Mouse (Mus musculus) sigmoid colon, adult 10 weeks (tissue): ENCODE measurements around the gene Trim7. TPM values are rescaled to one million over a fixed set of nuclear protein-coding genes. Genes with fewer than 3 reads are reported as not detected.

Source experiments
- polyA plus RNA-seq: library from polyadenylated mRNA; stranded (reverse); fragments of 350-450 nt; fragmentation: Illumina TruSeq; extraction: RNeasy Lipid Tissue Mini Kit (QIAGEN cat#74804); gene quantifications from one replicate; pipeline ENCODE4 v1.2.3, GENCODE M21; 2014; ENCODE audit warnings: low read depth, low replicate concordance

The Trim7 gene
- polyA plus RNA-seq = 5.2 TPM

GRCm38 (mm10) chr11:48825979-48826751 lies at the start of gene Trim7, which contains the start of gene Gm12184:
TSS of gene Trim7 (plus strand) at chr11:48826140.
TSS of gene Gm12184 (minus strand) at chr11:48826655.

GRCm38 (mm10) chr11:48799921-48800701 lies 25.8 kb upstream of the Trim7 start, which contains the start of gene Rack1:
TSS of gene Rack1 (plus strand) at chr11:48800332.

GRCm38 (mm10) chr11:48816800-48817665 lies 8.9 kb upstream of the Trim7 start, which contains the start of gene Trim41:
TSS of gene Trim41 (minus strand) at chr11:48817353.

GRCm38 (mm10) chr11:48871201-48871772 lies 45.3 kb downstream of the Trim7 start, which contains the start of gene Irgm1:
TSS of gene Irgm1 (minus strand) at chr11:48871683.

Other genes starting within 250 kb of the Trim7 start
- 171 TPM for gene Rack1, start 25.8 kb upstream of the Trim7 start, polyA plus RNA-seq
- gene Trim41, start 8.8 kb upstream of the Trim7 start, polyA plus RNA-seq = 17.8 TPM
- gene Gm12184, start 515 bp downstream of the Trim7 start, polyA plus RNA-seq = 7.6 TPM
- gene Irgm1, start 45.5 kb downstream of the Trim7 start, polyA plus RNA-seq = 68.8 TPM
- 16.8 TPM for gene Gm5431, start 76.1 kb downstream of the Trim7 start, polyA plus RNA-seq
- gene Psme2b, start 120.0 kb downstream of the Trim7 start, polyA plus RNA-seq = 2.9 TPM
- 1.3 TPM for gene Olfr56, start 152.7 kb downstream of the Trim7 start, polyA plus RNA-seq
- 2.8 TPM for gene 9930111J21Rik1, start 153.3 kb downstream of the Trim7 start, polyA plus RNA-seq
- gene Gm12185, start 166.1 kb downstream of the Trim7 start, polyA plus RNA-seq = 2.8 TPM
- 15.7 TPM for gene Tgtp1, start 168.0 kb downstream of the Trim7 start, polyA plus RNA-seq
- gene 9930111J21Rik2, start 225.1 kb downstream of the Trim7 start, polyA plus RNA-seq = 24.0 TPM
- gene Tgtp2, start 238.1 kb downstream of the Trim7 start, polyA plus RNA-seq = 13.2 TPM